Mouse (Mus musculus) forebrain, embryonic 11.5 days (tissue): Measurements from ENCODE around the gene Hipk2. TPM values are rescaled to one million over a fixed set of nuclear protein-coding genes. Genes with fewer than 3 reads are reported as not detected.

Experiments
- ATAC-seq: fragments of 200-750 bp; cut with Nextera tagmentation; replicated peaks from 2 replicates; pipeline ENCODE4 v1.8.0; 2017; ENCODE audit warnings: moderate TSS enrichment; ENCODE audit not compliant: low FRiP score
- DNase-seq: peaks from one replicate; pipeline ENCODE4 v3.0.0-alpha.2; 2017; ENCODE audit warnings: low spot score
- H3K27ac ChIP-seq: fragments of 300-500 bp; sonication (generic); 2 replicates; pipeline ENCODE4 v1.5.1; 2014; ENCODE audit warnings: low read depth, low read length
- H3K27me3 ChIP-seq: fragments of 300-500 bp; sonication (generic); 2 replicates; pipeline ENCODE4 v1.6.1; 2014; ENCODE audit warnings: mild to moderate bottlenecking, low read length, mixed read lengths; ENCODE audit not compliant: control insufficient read depth, insufficient read depth
- H3K36me3 ChIP-seq: fragments of 300-500 bp; sonication (generic); 2 replicates; pipeline ENCODE4 v1.6.1; 2014; ENCODE audit warnings: mild to moderate bottlenecking, low read length, moderate library complexity, mixed read lengths; ENCODE audit not compliant: control insufficient read depth, insufficient read depth
- H3K4me1 ChIP-seq: fragments of 300-500 bp; sonication (generic); replicated peaks from 2 replicates; pipeline ENCODE4 v1.6.1; 2014; ENCODE audit warnings: low read length, mixed read lengths; ENCODE audit not compliant: control insufficient read depth, insufficient read depth
- H3K4me2 ChIP-seq: fragments of 300-500 bp; sonication (generic); 2 replicates; pipeline ENCODE4 v1.6.1; 2014; ENCODE audit warnings: low read depth, mild to moderate bottlenecking, low read length, moderate library complexity, mixed read lengths; ENCODE audit not compliant: severe bottlenecking
- H3K4me3 ChIP-seq: fragments of 300-500 bp; sonication (generic); 2 replicates; pipeline ENCODE4 v1.5.1; 2014; ENCODE audit warnings: low read depth, low read length
- H3K9ac ChIP-seq: fragments of 300-500 bp; sonication (generic); 2 replicates; pipeline ENCODE4 v1.6.1; 2014; ENCODE audit warnings: low read length
- H3K9me3 ChIP-seq: fragments of 300-500 bp; sonication (generic); 2 replicates; pipeline ENCODE4 v1.6.1; 2016; ENCODE audit warnings: low read length, mixed read lengths; ENCODE audit not compliant: control insufficient read depth
- WGBS: fragments of 180-500 bp; shearing (Covaris S2); extraction: QIAGEN DNeasy Blood & Tissue Kit; methylation state at CpG from one replicate; pipeline ENCODE4 v1.1.7; 2014; 5-methylcytosine and 5-hydroxymethylcytosine counted together
- polyA plus RNA-seq: library from polyadenylated mRNA; unstranded; fragments of >200 nt; fragmentation: Nextera tagmentation; extraction: Ambion mirVana; gene quantifications from 2 replicates; pipeline ENCODE4 v1.2.1, GENCODE M21; 2014

Hipk2 gene
- polyA plus RNA-seq, 1 experiment from 2014 or later = 31.0 TPM

DNA sequence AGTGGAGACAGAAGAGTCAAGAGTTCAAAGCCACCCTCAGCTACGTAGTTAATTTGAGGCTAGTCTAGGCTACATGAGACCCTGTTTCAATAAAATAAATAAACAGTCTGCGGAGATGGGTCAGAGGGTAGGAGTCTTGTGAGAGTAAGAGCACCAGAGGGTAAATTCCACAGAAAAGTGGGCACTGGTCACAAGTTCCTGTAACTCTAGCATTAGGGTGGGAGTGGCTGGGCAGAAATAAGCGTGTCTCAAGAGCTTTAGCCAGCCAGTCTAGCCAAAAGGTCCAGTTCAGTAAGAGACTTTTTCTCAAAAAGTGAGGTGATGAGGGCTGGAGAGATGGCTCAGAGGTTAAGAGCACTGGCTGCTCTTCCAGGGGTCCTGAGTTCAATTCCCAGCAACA, 17.6 kb upstream of the Hipk2 start:
- DNase-seq (no peak), ATAC-seq (no peak)
- Histone ChIP-seq H3K4me2 (no peak overlapping the region), H3K9ac (no peak overlapping the region), H3K27me3 (no peaks in the 10 kb centered on the region), H3K36me3 (no peaks in the 10 kb centered on the region), H3K27ac (no peak overlapping the region), H3K4me1 (0 out of 2 replicates have a peak, but pooled peaks cover 2% of the 10 kb centered on the region), H3K9me3 (no peaks in the 10 kb centered on the region), H3K4me3 (no peak overlapping the region)
- WGBS = 77% methylated on average over 3 of the region's 3 CpGs

GRCm38 (mm10) chr6:38892017-38892416, 16.1 kb upstream of the Hipk2 start:
- 83% methylated on average over 2 of the region's 2 CpGs for WGBS

DNA sequence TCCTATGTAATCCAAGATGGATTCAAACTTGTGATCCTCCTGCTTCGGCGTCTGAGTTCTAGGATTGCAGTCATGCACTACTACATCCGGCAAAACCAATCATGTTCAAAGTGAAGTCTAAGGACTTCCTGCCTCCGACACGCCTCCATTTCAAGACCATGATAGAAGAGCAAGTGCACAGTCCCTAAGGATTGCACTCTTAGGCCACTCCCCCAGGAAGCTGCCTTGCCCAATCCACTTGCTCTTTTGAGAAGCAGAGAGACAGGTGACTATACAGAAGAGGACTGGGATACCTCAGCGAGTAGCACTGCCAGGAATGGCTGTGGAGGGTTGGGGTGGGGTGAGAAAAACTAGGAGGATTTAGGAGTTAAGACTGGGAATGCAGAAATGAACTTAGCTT, 13.2 kb upstream of the Hipk2 start:
- 87% methylated on average over 6 of the region's 6 CpGs for WGBS
- Histone ChIP-seq H3K27ac (no peak overlapping the region), H3K9ac (no peak overlapping the region), H3K4me3 (no peak overlapping the region), H3K36me3 (no peaks in the 10 kb centered on the region), H3K4me1 (no peaks in the 10 kb centered on the region), H3K4me2 (no peak overlapping the region), H3K9me3 (no peaks in the 10 kb centered on the region), H3K27me3 (no peaks in the 10 kb centered on the region)
- DNase-seq (no peak), ATAC-seq (no peak)

More at GRCm38 (mm10) chr6:38892017-38892416, 16.1 kb upstream of the Hipk2 start:
- no peak overlapping the region for H3K27ac ChIP-seq
- no peak overlapping the region for H3K4me3 ChIP-seq
- no peak overlapping the region for H3K4me2 ChIP-seq
- no peak overlapping the region for H3K9ac ChIP-seq
- no peaks in the 10 kb centered on the region for H3K9me3 ChIP-seq
- no peaks in the 10 kb centered on the region for H3K4me1 ChIP-seq
- no peaks in the 10 kb centered on the region for H3K36me3 ChIP-seq
- H3K27me3 ChIP-seq = no peaks in the 10 kb centered on the region
- ATAC-seq = no peak
- DNase-seq = no peak

DNA sequence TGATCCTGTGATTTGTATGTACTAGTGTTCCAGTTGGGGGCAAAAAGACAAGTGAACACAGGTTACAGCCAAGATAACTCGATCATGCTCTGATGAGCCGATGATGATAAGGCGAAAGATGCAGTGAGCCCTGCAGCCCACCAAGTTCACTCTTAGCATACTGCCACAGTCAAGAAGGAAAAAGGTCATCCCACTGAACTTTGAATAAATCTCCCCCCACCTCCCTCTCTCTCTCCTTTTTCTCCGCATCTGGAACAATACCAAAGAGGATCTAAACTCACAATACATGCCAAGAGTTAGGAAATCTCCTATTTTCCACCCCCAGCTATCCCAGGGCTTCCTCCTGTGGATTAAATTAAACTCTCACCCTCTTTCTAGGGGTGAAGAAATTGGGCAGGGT, 11.5 kb upstream of the Hipk2 start:
- H3K4me1 ChIP-seq = no peaks in the 10 kb centered on the region
- no peaks in the 10 kb centered on the region for H3K36me3 ChIP-seq
- no peaks in the 10 kb centered on the region for H3K27me3 ChIP-seq
- no peak overlapping the region for H3K4me2 ChIP-seq
- no peak overlapping the region for H3K4me3 ChIP-seq
- no peak overlapping the region for H3K9ac ChIP-seq
- no peaks in the 10 kb centered on the region for H3K9me3 ChIP-seq
- 81% methylated on average over 4 of the region's 4 CpGs for WGBS
- no peak for DNase-seq
- no peak for ATAC-seq
- H3K27ac ChIP-seq = no peak overlapping the region

- WGBS = 76% methylated on average over 1 of the region's 1 CpGs
- Histone ChIP-seq H3K4me1 (no peaks in the 10 kb centered on the region), H3K4me2 (no peak overlapping the region), H3K27me3 (no peaks in the 10 kb centered on the region; the same call in 1 of the 2 replicates), H3K4me3 (no peak overlapping the region), H3K27ac (no peak overlapping the region), H3K9me3 (no peaks in the 10 kb centered on the region), H3K9ac (no peak overlapping the region), H3K36me3 (no peaks in the 10 kb centered on the region)
- ATAC-seq (no peak), DNase-seq (no peak)
Measured at GRCm38 (mm10) chr6:38885132-38885531, 9.2 kb upstream of the Hipk2 start.

GRCm38 (mm10) chr6:38884482-38884881, 8.5 kb upstream of the Hipk2 start:
- Histone ChIP-seq H3K9ac (no peak overlapping the region), H3K4me1 (no peaks in the 10 kb centered on the region), H3K4me3 (no peak overlapping the region), H3K9me3 (no peaks in the 10 kb centered on the region), H3K4me2 (no peak overlapping the region), H3K27me3 (no peaks in the 10 kb centered on the region; the same call in 1 of the 2 replicates), H3K36me3 (no peaks in the 10 kb centered on the region), H3K27ac (no peak overlapping the region)
- no peak for DNase-seq
- no peak for ATAC-seq
- 73% methylated on average over 3 of the region's 3 CpGs for WGBS

DNA sequence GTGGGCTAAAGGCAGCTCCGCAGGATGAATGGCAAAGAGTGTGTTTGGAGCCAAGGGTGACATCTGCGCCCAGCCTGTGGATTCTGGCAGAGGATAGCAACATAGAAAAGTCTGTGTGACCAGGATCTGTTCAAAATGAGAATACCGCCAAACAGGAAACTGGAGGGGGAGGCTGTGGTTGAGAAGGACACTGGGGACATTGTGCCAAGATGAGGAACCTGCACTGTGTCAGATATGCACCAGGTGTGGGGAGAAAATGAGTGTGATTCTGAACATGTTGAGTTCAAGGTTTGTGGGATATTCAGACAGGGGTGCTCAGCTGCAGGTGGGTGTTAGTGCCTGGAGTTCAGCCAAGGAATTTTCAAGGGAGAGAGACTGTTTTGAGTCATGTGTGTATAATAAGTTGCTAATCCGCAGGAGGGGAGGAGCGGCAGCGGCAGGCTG, 6.8 kb upstream of the Hipk2 start:
- H3K27ac ChIP-seq = no peak overlapping the region
- H3K4me1 ChIP-seq = no peaks in the 10 kb centered on the region
- no peak overlapping the region for H3K4me3 ChIP-seq
- ATAC-seq (no peak), DNase-seq (no peak)
- no peak overlapping the region for H3K4me2 ChIP-seq
- H3K9ac ChIP-seq = no peak overlapping the region
- H3K36me3 ChIP-seq = no peaks in the 10 kb centered on the region
- no peaks in the 10 kb centered on the region for H3K9me3 ChIP-seq
- H3K27me3 ChIP-seq = no peaks in the 10 kb centered on the region; the same call in 1 of the 2 replicates
- 67% methylated on average over 6 of the region's 6 CpGs for WGBS

GRCm38 (mm10) chr6:38881975-38882374, 6.0 kb upstream of the Hipk2 start:
- no peak overlapping the region for H3K27ac ChIP-seq
- no peaks in the 10 kb centered on the region for H3K4me1 ChIP-seq
- no peak overlapping the region for H3K9ac ChIP-seq
- no peak for ATAC-seq
- no peak overlapping the region for H3K4me2 ChIP-seq
- no peaks in the 10 kb centered on the region for H3K36me3 ChIP-seq
- no peak for DNase-seq
- H3K9me3 ChIP-seq = no peaks in the 10 kb centered on the region
- no peaks in the 10 kb centered on the region; the same call in 1 of the 2 replicates for H3K27me3 ChIP-seq
- 68% methylated on average over 6 of the region's 6 CpGs for WGBS
- no peak overlapping the region for H3K4me3 ChIP-seq

DNA sequence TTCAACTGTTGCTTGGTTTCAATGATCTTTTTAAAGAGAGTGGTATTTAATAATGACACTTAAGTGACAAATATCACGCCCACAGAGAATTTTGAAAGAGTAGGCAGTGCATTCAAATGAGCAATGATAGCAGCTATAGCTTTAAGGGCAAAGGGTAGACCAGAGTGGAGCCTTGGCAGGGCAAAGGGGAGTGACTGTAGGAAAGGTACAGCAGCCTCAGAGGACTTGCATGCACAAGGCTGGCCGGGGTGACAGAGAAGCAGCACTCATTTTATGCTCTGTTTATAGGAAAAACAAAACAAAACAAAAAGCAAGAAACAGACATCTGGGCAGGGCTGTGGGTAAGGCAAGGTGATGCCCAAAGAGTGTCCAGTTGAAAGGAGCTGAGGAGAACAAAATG, 5.5 kb upstream of the Hipk2 start:
- H3K27me3 ChIP-seq = no peaks in the 10 kb centered on the region; the same call in 1 of the 2 replicates
- no peaks in the 10 kb centered on the region for H3K4me1 ChIP-seq
- H3K4me2 ChIP-seq = no peak overlapping the region
- H3K27ac ChIP-seq = no peak overlapping the region
- no peaks in the 10 kb centered on the region for H3K36me3 ChIP-seq
- H3K4me3 ChIP-seq = no peak overlapping the region
- ATAC-seq (no peak), DNase-seq (no peak)
- H3K9ac ChIP-seq = no peak overlapping the region
- WGBS = 76% methylated on average over 2 of the region's 2 CpGs
- H3K9me3 ChIP-seq = no peaks in the 10 kb centered on the region
